Mouse (Mus musculus): Measurements from ENCODE around the gene Adcy5.

The Adcy5 gene

GRCm38 (mm10) chr16:35255981-35256380, 101.3 kb downstream of the Adcy5 start:
- no peak for DNase-seq (ENCODE audit: low spot score in 2 of 2)

GRCm38 (mm10) chr16:35270353-35270934, 115.8 kb downstream of the Adcy5 start:
- peak; percentile 15 to 59 for DNase-seq (ENCODE audit: low spot score in 2 of 2)

GRCm38 (mm10) chr16:35270945-35271344, 116.3 kb downstream of the Adcy5 start:
- no peak for DNase-seq (ENCODE audit: low spot score in 2 of 2)

GRCm38 (mm10) chr16:35271572-35271971, 116.9 kb downstream of the Adcy5 start:
- DNase-seq (ENCODE audit: low spot score in 2 of 2): no peak

- DNase-seq (ENCODE audit: low spot score in 2 of 2): no peak
These were observed 117.7 kb downstream of the Adcy5 start for GRCm38 (mm10) chr16:35272417-35272816.

- no peak for DNase-seq (ENCODE audit: low spot score in 2 of 2)
These were observed 123.5 kb downstream of the Adcy5 start for GRCm38 (mm10) chr16:35278166-35278565.

- no peak for DNase-seq (ENCODE audit: low spot score in 2 of 2)
These were observed 127.8 kb downstream of the Adcy5 start for GRCm38 (mm10) chr16:35282456-35282855.

- DNase-seq (ENCODE audit: low spot score in 2 of 2): no peak
These were observed 131.1 kb downstream of the Adcy5 start for GRCm38 (mm10) chr16:35285821-35286220.

- DNase-seq (ENCODE audit: low spot score in 2 of 2): no peak
These were observed 132.6 kb downstream of the Adcy5 start for GRCm38 (mm10) chr16:35287244-35287643.

- no peak for DNase-seq (ENCODE audit: low spot score in 2 of 2)
These were observed 143.1 kb downstream of the Adcy5 start for GRCm38 (mm10) chr16:35297786-35298185.

- no peak for DNase-seq (ENCODE audit: low spot score in 2 of 2)
These were observed 145.5 kb downstream of the Adcy5 start for GRCm38 (mm10) chr16:35300156-35300555.

GRCm38 (mm10) chr16:35302441-35303280, 148.0 kb downstream of the Adcy5 start:
- DNase-seq (ENCODE audit: low spot score in 2 of 2): no peak

- no peak for DNase-seq (ENCODE audit: low spot score in 2 of 2)
These were observed 149.0 kb downstream of the Adcy5 start for GRCm38 (mm10) chr16:35303721-35304120.

- no peak for DNase-seq (ENCODE audit: low spot score in 2 of 2)
These were observed 149.7 kb downstream of the Adcy5 start for GRCm38 (mm10) chr16:35304416-35304815.

- DNase-seq (ENCODE audit: low spot score in 2 of 2): no peak
These were observed 150.5 kb downstream of the Adcy5 start for GRCm38 (mm10) chr16:35305226-35305625.

- no peak for DNase-seq (ENCODE audit: low spot score in 2 of 2)
These were observed 152.0 kb downstream of the Adcy5 start for GRCm38 (mm10) chr16:35306631-35307030.

- DNase-seq (ENCODE audit: low spot score in 2 of 2): no peak
These were observed 152.7 kb downstream of the Adcy5 start for GRCm38 (mm10) chr16:35307331-35307730.

GRCm38 (mm10) chr16:35308016-35308415, 153.3 kb downstream of the Adcy5 start:
- DNase-seq (ENCODE audit: low spot score in 2 of 2): no peak

GRCm38 (mm10) chr16:35308486-35309143, 153.9 kb downstream of the Adcy5 start:
- DNase-seq (ENCODE audit: low spot score in 2 of 2): no peak

- no peak for DNase-seq (ENCODE audit: low spot score in 2 of 2)
These were observed 155.0 kb downstream of the Adcy5 start for GRCm38 (mm10) chr16:35309634-35310033.

- DNase-seq (ENCODE audit: low spot score in 2 of 2): no peak
These were observed 156.0 kb downstream of the Adcy5 start for GRCm38 (mm10) chr16:35310551-35311110.

GRCm38 (mm10) chr16:35311586-35311985, 156.9 kb downstream of the Adcy5 start:
- no peak for DNase-seq (ENCODE audit: low spot score in 2 of 2)
